Mouse (Mus musculus) E14TG2a.4 (cell line): ENCODE measurements around the gene 1700001F09Rik.
"Not testable (repeated sequence)": the region's sequence is repeated elsewhere in the genome, so short reads cannot be mapped to it uniquely, and the experiment has no call there.

Experiments used
- CTCF ChIP-seq: conservative IDR thresholded peaks from 2 replicates; pipeline ENCODE4 v1.5.1; 2014; ENCODE audit warnings: low read length
- NANOG ChIP-seq: IDR thresholded peaks from 2 replicates; pipeline ENCODE4 v1.6.1; 2014; ENCODE audit warnings: borderline replicate concordance, low read length, mixed read lengths
- POU5F1 ChIP-seq: IDR thresholded peaks from 2 replicates; pipeline ENCODE4 v1.6.1; 2014; ENCODE audit warnings: low read length, borderline replicate concordance

DNA sequence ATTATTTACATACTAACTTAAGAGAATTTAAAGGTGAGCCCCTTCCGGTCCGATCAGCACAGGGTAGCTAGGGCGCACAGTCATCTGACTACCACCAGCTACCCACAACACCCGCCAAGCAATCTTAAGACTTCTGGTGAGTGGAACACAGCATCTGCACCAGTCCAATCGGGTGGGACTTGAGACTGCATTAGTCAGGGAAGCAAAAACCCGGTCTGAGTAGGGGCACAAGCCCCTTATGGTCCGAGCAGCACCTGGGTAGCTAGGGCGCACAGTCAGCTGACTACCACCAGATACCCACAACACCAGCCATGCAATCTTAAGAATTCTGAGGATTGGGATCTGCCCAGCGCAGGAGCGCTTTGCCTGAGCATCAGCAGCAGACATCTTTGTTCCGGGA lies 14.1 kb upstream of the 1700001F09Rik start:
- not testable (repeated sequence) for TF ChIP-seq CTCF, NANOG, POU5F1
